Mouse (Mus musculus) small intestine, adult 2 months (tissue): ENCODE data around the gene Acaca.

Experiments used
- CTCF ChIP-seq: fragments of 200-500 bp; IDR thresholded peaks from 2 replicates; pipeline ENCODE4 v1.5.1; 2012; ENCODE audit warnings: low read depth, mild to moderate bottlenecking, control low read depth, inconsistent platforms, low read length, moderate library complexity, mixed read lengths; ENCODE audit not compliant: insufficient replicate concordance, insufficient read length; ENCODE audit errors: extremely low read depth
- POLR2A ChIP-seq: fragments of 200-500 bp; IDR thresholded peaks from 2 replicates; pipeline ENCODE4 v1.6.1; 2012; ENCODE audit warnings: low read depth, mild to moderate bottlenecking, control low read depth, inconsistent platforms, low read length, moderate library complexity

DNA sequence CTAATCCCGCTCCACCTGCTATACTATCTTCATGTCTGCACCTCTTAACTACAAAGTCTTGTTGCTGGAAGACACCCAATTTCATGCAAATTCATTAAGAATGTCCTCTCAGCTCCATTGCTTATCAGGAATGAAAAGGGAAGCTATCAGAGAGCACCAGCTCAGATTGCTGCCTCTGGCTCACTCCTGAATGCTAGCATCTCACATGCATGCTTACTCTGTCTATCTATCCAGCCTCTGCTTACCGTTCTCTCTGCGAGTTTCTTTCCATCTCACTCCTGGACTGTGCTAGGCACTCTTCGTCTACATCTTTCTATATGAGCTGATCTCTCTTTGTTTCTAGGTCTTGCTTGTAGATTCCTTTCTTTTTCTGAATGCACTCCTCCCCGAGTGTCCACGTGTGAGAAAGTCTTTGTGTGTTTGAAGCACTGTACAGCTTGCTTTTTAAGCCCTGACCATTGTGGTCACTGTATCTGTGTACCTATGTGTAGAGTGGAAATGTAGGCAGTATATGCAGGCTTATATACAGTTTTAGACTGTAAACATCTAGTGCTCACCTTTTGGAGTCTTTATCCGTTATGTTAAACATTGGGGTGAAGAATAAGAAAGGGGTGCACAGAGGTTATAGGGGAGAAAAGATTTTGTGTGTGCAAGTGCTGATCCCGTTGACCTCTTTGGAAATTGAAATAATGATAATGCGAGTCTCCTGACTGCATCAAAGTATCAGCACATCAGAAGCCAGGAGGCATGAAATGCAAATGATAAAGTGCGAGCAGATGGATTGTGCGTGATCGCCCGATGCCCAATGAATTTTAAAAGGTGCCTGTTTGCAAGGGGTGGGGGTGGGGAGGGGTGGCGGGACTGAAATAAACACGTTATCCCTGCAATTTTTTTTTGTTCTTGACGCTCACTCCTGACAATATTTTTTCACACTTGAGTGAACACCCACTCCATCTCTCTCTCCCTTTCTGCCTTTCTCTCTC is 219.7 kb downstream of the Acaca start:
- TF ChIP-seq POLR2A (no peak), CTCF (no peak)
